Mouse (Mus musculus) CD4-positive, CD25-positive, alpha-beta regulatory T cell, adult 2 months (primary cell): Measurements from ENCODE around the gene Zmat5.

Experiments used
- DNase-seq: peaks from one replicate; pipeline ENCODE4 v3.0.0-alpha.2; 2012; ENCODE audit warnings: low read depth, low spot score

Zmat5 gene

DNA sequence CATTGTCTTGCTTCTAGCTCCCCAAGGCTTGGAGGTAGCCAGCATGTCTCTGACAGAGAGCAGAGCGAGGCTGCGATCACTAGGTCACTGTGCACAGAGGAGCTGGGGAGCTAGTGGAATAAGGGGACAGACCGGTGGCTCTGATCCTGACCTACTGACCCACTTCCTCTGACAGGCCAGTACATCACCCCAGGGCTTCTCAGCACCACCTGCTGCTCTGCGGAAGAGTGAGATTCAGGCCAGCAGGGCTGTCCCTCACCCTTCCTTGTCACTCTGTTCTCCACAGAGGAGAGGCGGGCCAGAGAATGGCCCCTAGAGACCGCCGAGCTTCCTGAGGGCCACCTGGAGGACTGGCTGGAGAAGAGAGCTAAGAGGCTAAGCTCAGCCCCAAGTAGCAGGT lies 27.3 kb downstream of the Zmat5 start:
- no peak for DNase-seq

DNA sequence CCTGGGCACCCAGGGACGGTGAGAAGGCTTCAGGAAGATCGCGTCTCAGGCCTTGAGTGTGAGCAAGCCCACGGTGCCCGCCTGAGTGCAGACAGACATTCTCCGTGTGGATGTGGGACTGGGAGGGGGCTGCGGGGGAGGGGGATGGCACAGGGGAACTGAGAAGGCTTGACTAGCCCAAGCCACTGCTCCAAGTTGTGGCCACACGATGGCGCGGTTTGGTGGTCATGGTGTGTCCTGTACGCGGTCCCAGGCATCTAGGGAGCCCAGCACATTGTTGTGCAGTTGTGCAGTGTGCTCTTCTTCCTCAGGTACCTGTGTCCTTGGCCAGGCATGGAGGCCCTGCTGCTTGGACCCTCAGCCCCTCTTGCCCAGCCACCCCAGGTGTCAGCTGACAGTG lies 29.7 kb downstream of the Zmat5 start:
- no peak for DNase-seq

GRCm38 (mm10) chr11:4736355-4736754 lies 31.9 kb downstream of the Zmat5 start:
- DNase-seq: no peak

DNA sequence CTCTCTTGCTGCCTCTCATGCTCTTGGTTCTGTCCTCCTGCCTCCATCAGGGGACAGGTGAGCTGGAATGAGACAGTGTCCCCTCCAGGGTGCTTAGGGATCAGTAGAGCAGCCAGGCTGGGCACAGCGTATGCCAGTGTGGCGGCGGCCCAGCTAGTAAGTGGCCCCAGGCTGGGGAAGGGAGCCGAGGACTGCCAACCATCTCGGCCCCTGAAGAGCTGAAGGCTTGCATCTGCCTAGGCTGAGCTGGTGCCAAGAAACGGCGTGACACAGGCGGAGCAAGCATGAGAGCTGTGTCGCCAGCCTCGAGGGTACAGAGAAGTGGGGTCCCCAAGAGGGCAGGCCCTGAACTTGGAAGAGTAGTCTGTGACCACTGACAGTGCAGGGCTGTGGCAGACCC lies 33.2 kb downstream of the Zmat5 start:
- no peak for DNase-seq

- DNase-seq: no peak
Measured at GRCm38 (mm10) chr11:4738719-4739118, 34.2 kb downstream of the Zmat5 start.

DNA sequence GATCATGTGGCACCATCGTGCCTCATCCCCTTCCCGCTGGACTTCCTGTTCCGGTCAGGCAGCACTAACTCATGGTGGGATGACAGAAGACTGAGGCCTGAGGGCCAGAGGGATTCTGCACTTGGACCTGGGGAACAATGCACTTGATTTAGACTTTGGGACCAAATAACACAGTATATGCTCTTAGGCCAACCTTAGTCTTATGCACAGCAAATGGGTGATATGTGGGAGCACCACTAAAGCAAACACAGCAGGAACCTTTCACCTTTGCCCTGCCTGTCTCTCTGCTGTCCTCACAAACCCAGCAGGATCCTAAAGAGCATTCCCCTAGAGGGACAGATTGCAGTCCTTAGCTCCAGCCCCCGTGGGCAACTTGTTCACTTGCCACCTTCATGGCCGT lies 36.3 kb downstream of the Zmat5 start:
- no peak for DNase-seq

GRCm38 (mm10) chr11:4744691-4745090 lies 40.2 kb downstream of the Zmat5 start:
- DNase-seq: no peak

DNA sequence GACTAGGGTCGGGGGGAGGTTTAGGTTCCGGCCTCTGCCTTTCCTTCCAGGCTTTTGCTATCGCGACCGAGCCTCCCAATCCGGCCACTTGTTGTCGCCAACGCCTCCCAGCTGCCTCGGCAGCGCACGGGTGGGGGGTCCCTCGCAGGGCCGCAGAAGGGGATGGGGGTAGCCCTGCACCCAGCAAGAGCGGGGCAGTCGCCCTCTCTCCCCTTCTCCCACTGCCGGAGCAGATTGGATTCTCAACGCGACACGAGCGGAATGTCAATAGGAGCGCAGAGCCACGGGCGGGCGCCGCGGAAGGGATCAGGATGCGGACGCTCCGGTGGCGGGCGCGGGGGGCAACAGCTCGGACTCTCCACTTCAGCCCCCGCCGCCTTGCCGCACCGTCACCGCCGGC lies 41.5 kb downstream of the Zmat5 start:
- no peak for DNase-seq

DNA sequence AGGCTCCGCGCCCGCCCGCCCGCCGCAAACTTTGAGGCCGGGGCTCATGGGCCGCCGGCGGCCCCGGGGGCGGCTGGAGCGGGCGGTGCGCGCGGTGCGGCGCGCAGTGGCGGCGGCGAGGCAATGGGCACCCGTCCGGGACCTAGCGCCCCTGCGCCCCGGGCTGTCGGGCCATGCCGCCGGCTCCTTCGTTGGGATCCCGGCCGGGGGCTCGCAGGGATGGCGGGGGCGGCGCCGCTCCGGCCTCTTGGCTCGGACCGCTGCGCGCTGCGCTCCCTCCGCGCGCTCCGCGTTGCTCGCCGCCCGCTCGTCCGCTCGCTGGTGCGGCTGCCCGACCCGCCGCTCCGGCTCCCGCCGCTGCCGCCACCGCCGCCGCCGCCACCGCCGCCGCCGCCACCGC lies 42.3 kb downstream of the Zmat5 start, which contains the start of gene Cabp7:
TSS of gene Cabp7 (minus strand) at position 46 of the 400 bp plus-strand sequence.
- no peak for DNase-seq

- no peak for DNase-seq
Measured at GRCm38 (mm10) chr11:4747285-4747684, 42.8 kb downstream of the Zmat5 start.

- DNase-seq: peak; percentile 58
Measured at GRCm38 (mm10) chr11:4750263-4750662, 45.8 kb downstream of the Zmat5 start.

GRCm38 (mm10) chr11:4752836-4753235 lies 48.4 kb downstream of the Zmat5 start:
- DNase-seq: no peak

- peak; percentile 22 for DNase-seq
Measured at GRCm38 (mm10) chr11:4754036-4754435, 49.6 kb downstream of the Zmat5 start.

DNA sequence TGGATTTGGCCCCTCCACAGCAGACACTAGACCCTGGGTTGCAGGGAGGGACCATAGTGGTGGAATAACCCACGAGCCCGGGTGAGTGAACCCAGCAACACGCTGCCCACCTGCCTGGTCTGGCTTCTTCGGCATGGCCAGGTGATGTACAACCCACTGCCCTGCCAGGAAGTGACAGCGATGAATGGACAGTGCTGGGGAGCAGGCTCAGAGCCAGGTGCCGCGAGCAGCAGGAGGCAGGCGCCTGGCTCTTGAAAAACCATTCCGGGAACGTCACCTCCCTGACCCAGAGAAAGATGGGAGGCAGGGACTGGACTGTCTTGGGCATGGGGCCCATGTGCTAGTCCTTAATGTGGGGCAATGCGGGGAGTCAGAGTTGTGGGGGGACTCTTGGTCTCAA lies 50.4 kb downstream of the Zmat5 start:
- no peak for DNase-seq

GRCm38 (mm10) chr11:4756460-4756859 lies 52.0 kb downstream of the Zmat5 start:
- DNase-seq: no peak

GRCm38 (mm10) chr11:4756984-4757788 lies 52.7 kb downstream of the Zmat5 start:
- no peak for DNase-seq

- no peak for DNase-seq
Measured at GRCm38 (mm10) chr11:4757789-4758158, 53.3 kb downstream of the Zmat5 start.

GRCm38 (mm10) chr11:4760438-4760837 lies 56.0 kb downstream of the Zmat5 start:
- DNase-seq: no peak

GRCm38 (mm10) chr11:4761991-4762390 lies 57.5 kb downstream of the Zmat5 start:
- DNase-seq: no peak

DNA sequence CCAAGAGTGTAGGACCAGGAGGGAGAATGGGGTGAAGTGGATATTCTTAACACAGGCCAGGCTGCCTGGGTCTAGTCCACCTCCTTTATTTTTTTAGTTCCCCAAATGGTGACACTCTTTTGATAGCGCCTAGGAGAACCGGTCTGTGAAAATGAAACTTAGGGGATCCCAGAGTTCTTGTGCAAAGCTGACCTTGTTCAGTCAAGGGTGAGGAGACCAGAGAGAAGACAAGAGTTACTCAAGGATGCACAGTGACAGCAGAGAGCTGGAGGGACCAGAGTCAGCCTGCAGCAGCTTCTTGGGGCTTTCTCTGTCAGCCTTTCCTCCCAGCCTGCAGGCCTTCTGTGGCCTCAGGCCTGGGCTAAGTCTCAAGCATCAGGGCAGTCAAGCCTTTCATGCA lies 58.0 kb downstream of the Zmat5 start:
- DNase-seq: no peak

DNA sequence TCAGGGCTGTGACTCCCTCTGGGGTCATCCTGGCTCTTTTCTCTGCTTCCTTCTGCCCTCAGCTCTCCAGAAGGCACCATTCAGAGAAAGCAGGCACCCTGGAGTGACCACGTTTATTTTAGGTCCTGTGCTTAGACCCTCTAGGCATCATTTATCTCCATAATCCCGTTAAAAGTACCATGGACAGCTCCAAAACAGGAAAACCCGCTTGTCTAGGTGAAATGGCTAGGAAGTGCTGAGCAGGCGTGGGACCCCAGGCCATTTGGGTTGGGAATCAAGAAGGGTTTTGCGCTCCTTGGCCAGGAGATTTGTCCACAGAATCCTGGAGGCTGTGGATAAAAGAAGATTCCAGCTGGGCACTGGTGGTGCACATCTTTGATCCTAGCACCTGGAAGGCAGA lies 59.2 kb downstream of the Zmat5 start:
- no peak for DNase-seq

DNA sequence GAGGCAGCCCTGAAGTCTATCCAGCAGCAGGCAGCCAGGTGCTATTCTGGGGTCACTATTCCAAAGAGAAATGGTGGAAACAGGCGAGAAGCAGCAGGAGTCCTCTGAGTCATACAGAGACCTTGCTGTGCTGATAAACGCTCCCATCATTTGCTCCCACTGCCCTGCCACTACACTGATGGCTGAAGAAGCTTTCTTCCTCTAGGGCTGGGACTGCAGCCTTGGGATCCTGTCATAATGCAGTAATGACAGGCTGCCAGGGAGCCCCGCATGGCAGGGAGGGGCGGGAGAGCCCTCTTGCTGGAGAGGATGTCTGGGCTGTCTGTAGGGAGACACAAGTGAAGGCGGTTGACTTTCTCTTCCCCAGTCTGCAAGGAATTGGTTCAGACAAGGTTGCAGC lies 60.0 kb downstream of the Zmat5 start:
- no peak for DNase-seq

DNA sequence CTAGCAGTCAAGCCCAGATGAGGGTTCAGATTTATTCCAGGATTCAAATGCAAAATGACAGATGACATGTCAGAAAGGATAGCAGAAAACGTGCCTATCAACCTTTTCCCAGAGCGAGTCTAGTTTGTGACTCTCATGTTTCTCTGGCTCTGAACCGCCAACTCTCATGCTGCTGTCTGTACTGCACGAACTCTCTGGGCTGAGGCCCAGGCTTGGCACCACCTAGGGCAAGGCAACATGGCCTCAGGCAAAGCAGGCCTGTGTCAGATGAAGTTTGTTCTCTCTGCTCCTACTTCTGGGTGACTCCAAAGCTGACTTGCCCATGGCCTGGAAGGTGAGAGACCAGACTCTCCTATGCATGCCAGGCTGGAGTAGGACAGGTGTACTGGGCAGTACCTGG lies 63.9 kb downstream of the Zmat5 start:
- no peak for DNase-seq

GRCm38 (mm10) chr11:4769293-4769692 lies 64.8 kb downstream of the Zmat5 start:
- no peak for DNase-seq
